Mouse (Mus musculus) spleen, postnatal 36 days (tissue): Measurements from ENCODE around the gene Mrps23.

ENCODE experiments used
- DNase-seq, 2 experiments: peaks; one replicate each; pipeline ENCODE4 v3.0.0; 2022; ENCODE audit warnings: low spot score in 2 of 2, mixed read lengths in 1 of 2

Gene Mrps23

GRCm38 (mm10) chr11:88207697-88208096 lies 3.5 kb downstream of the Mrps23 start:
- DNase-seq, result no peak

DNA sequence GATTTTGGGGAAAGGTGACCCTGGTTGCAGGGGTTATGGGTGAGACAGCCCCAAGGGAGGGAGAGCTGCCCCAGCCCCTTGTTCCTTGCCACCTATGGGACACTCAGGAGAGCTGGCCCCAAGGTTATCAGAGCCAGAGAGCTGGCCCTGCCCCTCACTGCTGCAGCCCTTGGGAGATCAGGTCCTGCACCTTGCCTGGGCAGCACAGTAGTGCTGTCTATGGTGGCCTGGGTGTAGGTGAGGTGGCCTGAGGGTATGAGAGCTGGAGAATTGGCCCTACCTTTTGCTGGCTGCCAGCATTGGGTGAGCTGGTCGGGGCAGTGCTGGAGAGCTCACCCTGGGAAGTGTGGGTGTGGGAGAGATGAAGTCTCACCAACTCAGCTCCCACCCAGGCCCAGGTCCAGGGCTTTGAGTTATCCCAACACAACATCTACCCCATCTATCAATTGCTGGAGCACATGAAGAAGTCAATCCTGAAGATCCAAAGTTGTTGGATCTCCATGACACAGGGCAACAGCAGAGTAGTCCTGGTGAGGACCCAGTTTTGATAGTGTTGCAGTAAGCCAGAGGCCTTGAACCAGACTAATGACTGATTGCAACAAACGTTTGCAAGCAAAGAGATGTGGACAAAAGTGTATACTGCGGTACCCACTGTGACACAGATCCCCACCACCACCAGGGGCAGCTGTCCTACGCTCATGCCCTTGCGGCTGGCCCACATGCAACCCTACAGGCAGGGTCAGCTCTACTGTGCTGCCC lies 7.8 kb downstream of the Mrps23 start:
- no peak for DNase-seq

- no peak for DNase-seq
These were observed 9.6 kb downstream of the Mrps23 start for GRCm38 (mm10) chr11:88213757-88214156.

GRCm38 (mm10) chr11:88214881-88215831 lies 11.0 kb downstream of the Mrps23 start:
- DNase-seq, result no peak

DNA sequence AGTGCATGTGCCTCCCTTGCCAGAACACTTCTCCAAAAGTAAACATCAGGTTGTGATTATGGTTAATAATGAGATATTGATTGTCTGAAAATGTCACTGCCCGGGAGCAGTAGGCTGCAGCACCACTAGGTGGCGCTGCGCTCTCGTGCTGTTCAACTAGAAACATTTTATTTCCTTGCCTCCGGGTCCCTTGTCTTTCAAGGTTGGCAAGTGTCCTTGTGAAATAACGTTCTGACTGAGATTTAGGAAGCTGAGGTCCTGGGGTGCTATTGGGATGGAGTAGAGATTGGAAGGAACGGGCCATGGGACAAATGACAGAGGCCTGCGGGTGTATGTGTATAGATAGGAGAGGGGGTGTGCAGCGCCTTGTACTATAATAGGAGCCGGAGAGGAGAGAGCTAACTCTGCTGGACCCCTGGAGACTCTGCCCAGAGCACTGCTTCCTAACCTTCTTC lies 12.1 kb downstream of the Mrps23 start:
- DNase-seq, result peak; percentile 24 to 44

DNA sequence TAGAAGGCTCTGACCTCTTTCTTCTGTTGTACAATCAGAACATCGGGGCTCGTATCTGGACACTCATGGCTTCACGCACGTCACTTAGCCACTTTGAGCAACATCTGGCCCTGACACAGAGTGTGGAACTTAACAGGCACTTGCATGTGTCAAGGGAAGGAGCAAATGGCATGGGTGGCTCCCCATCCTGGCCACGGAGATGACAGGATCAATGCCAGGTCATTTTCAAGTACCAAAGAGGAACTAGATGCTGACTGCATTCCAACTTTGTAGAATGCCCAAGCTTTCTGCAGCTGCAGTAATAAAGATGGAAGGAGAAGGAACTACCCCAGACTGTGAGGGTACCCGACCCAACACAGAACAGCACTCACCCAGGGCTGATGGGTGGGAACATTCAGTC lies 14.0 kb downstream of the Mrps23 start:
- DNase-seq, result no peak

- DNase-seq, result no peak
These were observed 14.4 kb downstream of the Mrps23 start for GRCm38 (mm10) chr11:88218586-88218985.

DNA sequence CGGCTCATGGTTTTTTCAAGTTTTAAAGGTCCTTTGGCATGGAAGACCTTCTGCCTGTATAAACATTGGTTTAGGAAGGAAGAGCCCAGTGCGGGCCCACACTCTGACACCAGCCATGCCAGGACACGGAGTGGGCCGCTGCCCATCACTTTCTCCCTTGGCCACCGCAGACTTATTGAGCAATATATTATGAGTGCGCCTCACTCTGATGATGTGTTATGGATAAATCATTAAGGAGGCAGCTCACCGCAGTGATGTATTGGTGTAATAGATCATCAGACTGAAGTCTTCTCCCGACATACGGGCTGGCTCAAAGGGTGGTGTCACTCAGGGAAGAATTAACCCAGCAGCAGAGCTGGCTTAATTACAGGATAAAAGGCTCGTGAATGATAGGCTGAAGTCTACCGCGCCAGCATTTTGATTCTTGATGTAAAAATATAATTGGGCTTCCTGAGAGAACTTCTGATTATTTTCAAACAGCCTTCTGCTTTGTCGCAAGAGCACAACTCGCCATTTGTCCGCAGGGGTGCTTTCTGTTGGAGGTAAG lies 17.8 kb downstream of the Mrps23 start:
- DNase-seq, result no peak

GRCm38 (mm10) chr11:88227001-88227957 lies 23.1 kb downstream of the Mrps23 start:
- DNase-seq, result no peak

DNA sequence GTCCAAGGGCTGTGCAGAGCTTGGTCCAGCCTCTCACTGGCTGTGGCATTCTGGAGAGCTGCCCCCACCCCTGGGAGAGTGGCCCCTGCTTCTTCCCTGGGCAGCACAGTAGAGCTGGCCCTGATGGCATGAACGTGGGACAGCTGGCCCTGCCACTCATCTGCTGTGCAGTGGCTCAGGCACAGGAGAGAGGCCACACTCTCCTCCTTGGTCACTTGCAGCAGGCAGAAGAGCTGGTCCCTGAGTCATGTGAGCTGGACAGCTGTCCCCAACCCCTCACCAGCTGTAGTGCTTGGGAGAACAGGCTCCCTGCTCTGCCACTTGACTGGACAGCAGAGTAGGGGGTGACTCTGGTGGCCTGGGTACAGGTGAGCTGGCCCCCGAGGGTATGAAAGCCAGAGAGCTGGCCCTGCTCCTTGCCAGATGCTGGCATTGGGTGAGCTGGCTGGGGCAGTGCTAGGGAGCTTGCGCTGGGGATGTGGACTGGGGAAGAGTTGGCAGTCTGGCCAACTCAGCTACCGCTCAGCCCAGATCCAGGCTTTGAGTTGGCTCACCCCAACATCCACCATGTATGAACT lies 27.1 kb downstream of the Mrps23 start:
- no peak for DNase-seq

DNA sequence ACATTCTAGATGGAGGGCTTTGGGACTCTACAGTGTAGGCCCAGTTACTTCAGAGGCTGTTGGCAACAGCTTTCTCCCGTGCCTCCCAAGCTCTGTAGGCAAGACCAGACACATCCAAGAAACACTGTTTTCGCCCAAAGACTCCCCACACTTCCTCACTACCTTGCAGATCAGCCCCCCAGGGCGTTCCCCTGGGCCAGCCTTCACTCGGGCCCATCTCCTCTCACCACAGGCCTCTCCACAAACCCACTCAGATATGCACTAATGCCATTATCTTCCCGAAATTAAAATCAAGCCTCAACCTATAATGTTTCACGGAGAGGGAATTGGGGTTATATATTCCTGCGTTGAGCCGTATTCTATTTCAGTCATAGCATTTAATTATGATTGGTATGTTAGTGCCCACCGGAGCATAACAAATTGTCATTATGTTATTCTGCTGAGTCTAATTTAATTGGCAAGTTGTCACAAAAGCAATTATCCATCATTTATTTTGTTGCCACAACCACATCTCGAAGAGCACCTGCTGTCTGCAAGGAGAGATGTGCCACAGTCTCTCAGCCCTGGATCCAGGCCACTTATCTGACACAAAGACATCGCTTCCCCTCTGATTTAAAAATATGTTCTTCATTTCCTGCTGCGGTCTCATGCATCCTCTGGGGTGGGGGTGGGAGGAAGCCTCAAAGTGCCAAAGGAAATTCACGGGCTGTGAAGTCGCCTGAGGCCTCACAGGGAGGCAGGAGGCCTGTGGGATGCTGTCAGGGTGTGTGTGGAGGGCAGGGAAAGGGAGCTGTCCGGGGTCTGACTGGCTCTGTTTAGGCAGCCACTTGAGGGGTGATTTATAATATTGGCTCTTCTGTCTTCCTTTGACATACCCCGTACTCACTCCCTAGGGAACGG lies 29.6 kb downstream of the Mrps23 start:
- peak; percentile 73 to 76 for DNase-seq

DNA sequence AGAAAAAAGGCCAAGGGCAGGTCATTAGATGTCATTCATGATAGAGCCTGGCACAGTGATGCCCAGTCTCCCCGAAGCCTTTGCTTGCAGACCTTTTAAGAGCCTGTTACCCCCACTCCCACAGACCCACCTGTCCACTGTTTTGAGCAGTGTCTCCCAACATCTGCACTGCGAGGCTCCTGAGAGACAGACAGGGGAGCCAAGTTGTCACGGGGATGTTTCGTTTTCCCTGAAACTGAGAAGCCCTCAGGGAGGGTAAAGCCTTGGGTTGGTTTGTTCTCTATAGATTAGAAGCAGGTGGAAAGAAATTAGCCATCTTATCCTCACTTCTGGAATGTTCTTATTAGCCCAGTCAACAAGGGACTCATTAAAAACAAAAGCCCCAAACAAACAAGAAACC lies 30.6 kb downstream of the Mrps23 start:
- DNase-seq, result peak in 1 of 2 experiments; percentile 9

DNA sequence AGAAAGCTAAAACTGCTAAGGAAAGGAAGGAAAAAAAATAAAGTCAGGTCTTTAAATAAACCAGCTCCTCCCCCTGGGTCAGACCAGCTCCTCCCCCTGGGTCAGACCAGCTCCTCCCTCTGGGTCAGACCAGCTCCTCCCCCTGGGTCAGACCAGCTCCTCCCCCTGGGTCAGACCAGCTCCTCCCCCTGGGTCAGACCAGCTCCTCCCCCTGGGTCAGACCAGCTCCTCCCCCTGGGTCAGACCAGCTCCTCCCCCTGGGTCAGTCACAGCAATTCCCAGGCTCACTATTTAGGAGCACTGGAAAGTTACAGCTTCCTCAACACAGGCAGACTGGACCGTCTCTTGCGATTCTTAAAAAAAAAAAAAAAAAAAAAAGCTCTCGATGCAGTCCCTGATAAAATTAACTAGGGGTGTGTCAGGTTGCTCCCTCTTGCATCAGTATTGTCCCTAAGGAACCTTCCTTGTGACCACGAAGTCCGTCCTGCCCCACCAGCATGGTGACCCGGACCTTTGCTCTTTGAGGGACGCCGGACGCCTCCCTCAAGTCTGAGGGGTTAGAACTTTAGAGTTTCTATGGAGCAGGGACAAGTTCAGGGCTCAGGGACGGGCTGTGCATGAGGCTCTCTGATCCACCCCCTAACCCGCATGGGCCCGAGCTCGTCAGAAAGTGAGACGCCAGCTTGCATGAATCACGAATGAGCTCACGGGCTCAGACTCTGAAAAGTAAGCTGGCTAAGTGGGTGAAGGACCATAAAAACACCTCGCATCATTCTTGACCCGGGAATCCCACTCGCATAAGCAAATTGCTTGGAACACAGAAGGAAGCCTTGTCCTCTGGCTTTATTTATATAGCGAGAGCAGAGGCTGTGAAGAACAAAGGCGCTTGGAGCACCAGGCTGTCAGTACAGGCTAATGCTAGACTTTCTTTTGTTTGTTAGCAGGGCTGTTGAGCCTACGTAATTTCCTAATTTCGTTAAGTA lies 31.3 kb downstream of the Mrps23 start:
- peak; percentile 53 to 60 for DNase-seq

DNA sequence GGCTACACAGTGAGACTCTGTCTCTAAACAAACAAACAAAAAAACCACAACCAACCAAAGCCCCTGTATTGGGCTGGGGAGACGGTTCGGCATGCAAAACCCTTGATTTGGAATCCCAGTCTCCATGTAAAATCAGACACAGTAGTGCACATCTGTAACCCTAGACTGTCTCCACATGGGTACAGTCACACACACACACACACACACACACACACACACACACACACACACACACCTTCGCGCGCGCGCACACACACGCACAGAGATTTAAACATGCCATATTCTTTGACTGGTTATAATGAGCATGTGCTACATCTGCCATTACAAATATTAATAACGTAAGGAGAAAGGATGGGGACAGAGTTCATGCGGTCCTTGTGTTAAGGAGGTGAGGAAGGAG lies 36.1 kb downstream of the Mrps23 start:
- DNase-seq, result no peak

- no peak for DNase-seq
These were observed 36.7 kb downstream of the Mrps23 start for GRCm38 (mm10) chr11:88240736-88241353.

DNA sequence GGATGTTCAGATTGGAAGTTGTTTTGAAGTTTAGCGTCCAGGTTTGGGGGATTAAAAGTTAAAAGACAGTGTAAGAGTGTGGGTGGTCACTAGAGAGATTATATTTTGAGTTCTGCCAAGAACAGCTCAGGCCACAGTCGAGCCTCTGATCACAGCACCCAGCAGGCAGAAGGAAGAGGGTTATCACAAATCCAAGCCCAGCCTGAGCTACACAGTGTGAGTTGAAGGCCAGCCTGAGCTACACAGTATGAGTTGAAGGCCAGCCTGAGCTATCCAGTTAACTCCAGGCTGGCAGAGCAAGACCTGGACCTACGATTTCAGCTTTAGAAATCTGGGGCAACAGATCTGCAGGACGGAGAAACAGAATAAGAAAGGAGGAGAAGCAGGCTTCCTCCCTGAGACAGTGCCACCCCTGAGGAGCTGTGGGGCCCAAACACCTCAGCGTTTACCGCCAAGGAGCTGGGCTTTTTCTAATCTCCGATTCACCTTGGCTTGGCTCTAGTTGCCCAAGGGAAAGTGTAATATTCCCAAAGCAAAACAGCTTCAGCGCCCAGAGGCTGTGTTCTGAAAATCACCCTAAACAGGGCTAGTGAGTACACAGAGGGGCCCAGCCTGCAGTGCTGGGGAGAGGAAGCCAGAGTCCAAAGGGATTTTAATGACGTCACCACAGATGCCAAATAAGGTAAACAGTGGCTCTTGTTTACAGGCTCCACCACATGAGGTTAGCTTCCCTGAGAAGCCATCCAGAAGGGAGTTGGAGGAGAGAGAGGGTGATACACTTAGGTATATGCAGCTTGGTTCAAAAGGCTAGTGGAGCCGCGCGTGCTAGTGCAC lies 37.5 kb downstream of the Mrps23 start:
- no peak for DNase-seq

DNA sequence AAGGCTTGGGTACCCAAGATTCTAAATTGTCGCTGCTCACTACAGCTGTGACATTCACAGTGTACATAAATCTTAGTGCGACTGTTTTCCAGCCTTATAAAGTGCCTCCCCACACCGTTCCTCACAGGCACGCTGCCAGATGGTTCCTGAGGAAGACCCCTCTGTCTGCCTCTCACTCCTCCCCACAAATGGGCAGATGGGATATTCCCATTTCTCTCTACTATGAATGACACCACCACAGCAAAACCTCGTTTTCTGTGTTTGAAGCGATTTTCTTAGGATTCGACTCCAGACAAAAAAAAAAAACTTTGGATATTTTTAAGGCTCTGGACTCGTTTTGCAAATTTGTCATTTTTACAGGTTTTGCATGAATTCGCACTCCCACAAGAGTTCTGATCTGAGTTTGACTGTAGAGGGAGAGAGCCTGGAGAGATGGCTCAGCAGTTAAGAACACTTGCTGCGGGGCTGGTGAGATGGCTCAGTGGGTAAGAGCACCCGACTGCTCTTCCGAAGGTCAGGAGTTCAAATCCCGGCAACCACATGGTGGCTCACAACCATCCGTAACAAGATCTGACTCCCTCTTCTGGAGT lies 41.5 kb downstream of the Mrps23 start:
- DNase-seq, result no peak
